Mouse (Mus musculus) myocyte (in vitro differentiated cells): Measurements from ENCODE around the gene Sox6. TPM values are rescaled to one million over a fixed set of nuclear protein-coding genes. Genes with fewer than 3 reads are reported as not detected.

Source experiments
- H3K27me3 ChIP-seq: one replicate; pipeline ENCODE4 v1.6.1; 2011; ENCODE audit not compliant: control insufficient read depth, insufficient read depth, insufficient read length
- H3K36me3 ChIP-seq: one replicate; pipeline ENCODE4 v1.6.1; 2011; ENCODE audit not compliant: control insufficient read depth, insufficient read depth
- H3K4me2 ChIP-seq: one replicate; pipeline ENCODE4 v1.6.1; 2011; ENCODE audit warnings: low read depth, control low read depth
- H3K4me3 ChIP-seq: one replicate; pipeline ENCODE4 v1.5.1; 2011; ENCODE audit warnings: mild to moderate bottlenecking, control low read depth, moderate library complexity
- H3K79me2 ChIP-seq: one replicate; pipeline ENCODE4 v1.6.1; 2011; ENCODE audit not compliant: control insufficient read depth, insufficient read depth
- H3ac ChIP-seq: one replicate; pipeline ENCODE4 v1.6.1; 2011; ENCODE audit not compliant: control insufficient read depth, insufficient read length
- CEBPB ChIP-seq: IDR thresholded peaks from 2 replicates; pipeline ENCODE4 v1.6.1; 2011; ENCODE audit warnings: mild to moderate bottlenecking, moderate library complexity; ENCODE audit not compliant: poor library complexity, insufficient read depth, severe bottlenecking
- E2F4 ChIP-seq: IDR thresholded peaks from one replicate; pipeline ENCODE4 v1.6.1; 2011; ENCODE audit warnings: mild to moderate bottlenecking, control low read depth, moderate library complexity; ENCODE audit not compliant: insufficient read depth
- MAX ChIP-seq: IDR thresholded peaks from one replicate; pipeline ENCODE4 v1.6.1; 2011; ENCODE audit warnings: low read depth, mild to moderate bottlenecking, control low read depth
- MYOD1 ChIP-seq, 3 experiments: IDR thresholded peaks; one replicate each; pipeline ENCODE4 v1.6.1; 2011; ENCODE audit warnings: control low read depth in 2 of 3, low read depth in 2 of 3, mild to moderate bottlenecking in 2 of 3, moderate library complexity in 1 of 3; ENCODE audit not compliant: insufficient read length in 2 of 3, control insufficient read depth in 1 of 3
- MYOG ChIP-seq, 3 experiments: IDR thresholded peaks; one replicate each; pipeline ENCODE4 v1.6.1; 2011; ENCODE audit warnings: control low read depth in 2 of 3, low read depth in 2 of 3, mild to moderate bottlenecking in 2 of 3; ENCODE audit not compliant: insufficient read length in 2 of 3, control insufficient read depth in 1 of 3, insufficient read depth in 1 of 3
- POLR2A ChIP-seq: IDR thresholded peaks from one replicate; pipeline ENCODE4 v1.6.1; 2011; ENCODE audit warnings: low read depth, mild to moderate bottlenecking, control low read depth, moderate library complexity; ENCODE audit not compliant: insufficient read length
- POLR2AphosphoS2 ChIP-seq: IDR thresholded peaks from one replicate; pipeline ENCODE4 v1.6.1; 2011; ENCODE audit warnings: low read depth, control low read depth; ENCODE audit not compliant: insufficient read length
- REST ChIP-seq: IDR thresholded peaks from one replicate; pipeline ENCODE4 v1.6.1; 2011; ENCODE audit warnings: mild to moderate bottlenecking, control low read depth, moderate library complexity; ENCODE audit not compliant: insufficient read depth, insufficient read length
- SRF ChIP-seq: IDR thresholded peaks from one replicate; pipeline ENCODE4 v1.6.1; 2011; ENCODE audit warnings: low read depth; ENCODE audit not compliant: control insufficient read depth, insufficient read length
- TCF12 ChIP-seq: IDR thresholded peaks from one replicate; pipeline ENCODE4 v1.6.1; 2011; ENCODE audit warnings: mild to moderate bottlenecking, control low read depth; ENCODE audit not compliant: poor library complexity, insufficient read depth, severe bottlenecking
- TCF3 ChIP-seq: IDR thresholded peaks from one replicate; pipeline ENCODE4 v1.6.1; 2011; ENCODE audit warnings: low read depth, control low read depth; ENCODE audit not compliant: insufficient read length
- USF1 ChIP-seq: IDR thresholded peaks from one replicate; pipeline ENCODE4 v1.6.1; 2011; ENCODE audit warnings: low read depth, mild to moderate bottlenecking, control low read depth, moderate library complexity
- polyA plus RNA-seq: library from polyadenylated mRNA; unstranded; fragments of >200 nt; fragmentation: generic; extraction: Trizol; gene quantifications from one replicate; pipeline ENCODE4 v1.2.1, GENCODE M21; 2012; ENCODE audit warnings: missing spikeins

Gene Sox6
- polyA plus RNA-seq, 1 experiment = 0.11 TPM

GRCm38 (mm10) chr7:115872903-115873302 lies 165.7 kb downstream of the Sox6 start:
- Histone ChIP-seq H3K79me2 (no peaks in the 10 kb centered on the region), H3ac (no peak overlapping the region), H3K36me3 (no peaks in the 10 kb centered on the region), H3K4me2 (no peak overlapping the region), H3K4me3 (no peak overlapping the region), H3K27me3 (no peaks in the 10 kb centered on the region)
- TF ChIP-seq USF1 = no peak
- no peak for TF ChIP-seq POLR2A
- TF ChIP-seq MYOG (IDR thresholded peaks at IDR 0.05; ENCODE audit: control insufficient read depth in 1 of 3, insufficient read depth in 1 of 3, insufficient read length in 2 of 3, low read depth in 2 of 3) = no peak
- no peak for TF ChIP-seq TCF12
- TF ChIP-seq SRF = no peak
- TF ChIP-seq TCF3 = no peak
- TF ChIP-seq MAX = no peak
- no peak for TF ChIP-seq POLR2AphosphoS2
- TF ChIP-seq CEBPB = no peak

GRCm38 (mm10) chr7:115868504-115868903 lies 170.1 kb downstream of the Sox6 start:
- Histone ChIP-seq H3K79me2 (no peaks in the 10 kb centered on the region), H3K4me3 (no peak overlapping the region), H3K27me3 (no peaks in the 10 kb centered on the region), H3ac (no peak overlapping the region), H3K36me3 (no peaks in the 10 kb centered on the region), H3K4me2 (no peak overlapping the region)
- TF ChIP-seq USF1 = no peak
- TF ChIP-seq SRF = no peak
- TF ChIP-seq CEBPB = no peak
- TF ChIP-seq MAX = no peak
- no peak for TF ChIP-seq REST
- no peak for TF ChIP-seq POLR2A
- TF ChIP-seq MYOG (IDR thresholded peaks at IDR 0.05; ENCODE audit: control insufficient read depth in 1 of 3, insufficient read depth in 1 of 3, insufficient read length in 2 of 3, low read depth in 2 of 3) = no peak
- TF ChIP-seq MYOD1 (IDR thresholded peaks at IDR 0.05; ENCODE audit: control insufficient read depth in 1 of 3, insufficient read length in 2 of 3, low read depth in 2 of 3) = no peak
- no peak for TF ChIP-seq E2F4
- TF ChIP-seq TCF12 = no peak
- no peak for TF ChIP-seq POLR2AphosphoS2
- TF ChIP-seq TCF3 = no peak

- Histone ChIP-seq H3ac (no peak overlapping the region), H3K4me3 (no peak overlapping the region), H3K36me3 (no peaks in the 10 kb centered on the region), H3K4me2 (no peak overlapping the region), H3K79me2 (no peaks in the 10 kb centered on the region), H3K27me3 (no peaks in the 10 kb centered on the region)
- TF ChIP-seq TCF3 = no peak
- TF ChIP-seq MAX = no peak
- no peak for TF ChIP-seq SRF
These were observed 170.9 kb downstream of the Sox6 start for GRCm38 (mm10) chr7:115867518-115868270.

- Histone ChIP-seq H3ac (no peak overlapping the region), H3K36me3 (no peaks in the 10 kb centered on the region), H3K79me2 (no peaks in the 10 kb centered on the region), H3K4me3 (no peak overlapping the region), H3K4me2 (no peak overlapping the region), H3K27me3 (no peaks in the 10 kb centered on the region)
- no peak for TF ChIP-seq REST
- no peak for TF ChIP-seq TCF12
- TF ChIP-seq MAX = no peak
- TF ChIP-seq CEBPB = no peak
- no peak for TF ChIP-seq TCF3
These were observed 171.7 kb downstream of the Sox6 start for GRCm38 (mm10) chr7:115866698-115867500.

- Histone ChIP-seq H3ac (no peak overlapping the region), H3K79me2 (no peaks in the 10 kb centered on the region), H3K36me3 (no peaks in the 10 kb centered on the region), H3K4me3 (no peak overlapping the region), H3K4me2 (no peak overlapping the region), H3K27me3 (no peaks in the 10 kb centered on the region)
- no peak for TF ChIP-seq MYOD1 (IDR thresholded peaks at IDR 0.05; ENCODE audit: control insufficient read depth in 1 of 3, insufficient read length in 2 of 3, low read depth in 2 of 3)
- no peak for TF ChIP-seq TCF12
- TF ChIP-seq TCF3 = no peak
- no peak for TF ChIP-seq MAX
- no peak for TF ChIP-seq USF1
- TF ChIP-seq REST = no peak
- TF ChIP-seq POLR2A = no peak
- TF ChIP-seq CEBPB = no peak
- no peak for TF ChIP-seq SRF
- no peak for TF ChIP-seq E2F4
- no peak for TF ChIP-seq MYOG (IDR thresholded peaks at IDR 0.05; ENCODE audit: control insufficient read depth in 1 of 3, insufficient read depth in 1 of 3, insufficient read length in 2 of 3, low read depth in 2 of 3)
- TF ChIP-seq POLR2AphosphoS2 = no peak
These were observed 172.5 kb downstream of the Sox6 start for GRCm38 (mm10) chr7:115865979-115866697.
